Mouse (Mus musculus): ENCODE data around the gene Cacna2d4. TPM values are rescaled to one million over a fixed set of nuclear protein-coding genes. Genes with fewer than 3 reads are reported as not detected.
A peak's percentile ranks its signal among the peaks of the same experiment; 100 is the strongest.

The Cacna2d4 gene
- polyA plus RNA-seq, 1 experiment from 2014 or later = not detected

GRCm38 (mm10) chr6:119324776-119325175 is 88.5 kb downstream of the Cacna2d4 start:
- no peaks in the 10 kb centered on the region for H3K4me1 ChIP-seq (replicated peaks; ENCODE audit: control insufficient read depth, insufficient read depth, low read length)
- no peaks in the 10 kb centered on the region for H3K9me3 ChIP-seq (ENCODE audit: control insufficient read depth, low read length)
- no peak for ATAC-seq (replicated peaks; ENCODE audit: low FRiP score, low TSS enrichment, low read depth)
- no peak overlapping the region for H3K9ac ChIP-seq (ENCODE audit: low read length)
- no peak for DNase-seq (ENCODE audit: low spot score)
- no peak overlapping the region for H3K4me2 ChIP-seq (ENCODE audit: low read length)
- no peaks in the 10 kb centered on the region for H3K36me3 ChIP-seq (ENCODE audit: control insufficient read depth, insufficient read depth, low read length)
- no peak overlapping the region for H3K4me3 ChIP-seq (ENCODE audit: low read depth, low read length)
- 60% methylated on average over 10 of the region's 10 CpGs for WGBS
- H3K27ac ChIP-seq (ENCODE audit: low read depth) = no peak overlapping the region
- peaks cover 19% of the 10 kb centered on the region for H3K27me3 ChIP-seq (replicated peaks; ENCODE audit: control insufficient read depth, insufficient read depth, low read length)

GRCm38 (mm10) chr6:119325978-119326377 is 89.7 kb downstream of the Cacna2d4 start:
- Histone ChIP-seq H3K4me3 (ENCODE audit: low read depth, low read length) (no peak overlapping the region), H3K27me3 (replicated peaks; ENCODE audit: control insufficient read depth, insufficient read depth, low read length) (peaks cover 31% of the 10 kb centered on the region), H3K9me3 (ENCODE audit: control insufficient read depth, low read length) (no peaks in the 10 kb centered on the region), H3K36me3 (ENCODE audit: control insufficient read depth, insufficient read depth, low read length) (no peaks in the 10 kb centered on the region), H3K9ac (ENCODE audit: low read length) (no peak overlapping the region), H3K27ac (ENCODE audit: low read depth) (no peak overlapping the region), H3K4me2 (ENCODE audit: low read length) (no peak overlapping the region), H3K4me1 (replicated peaks; ENCODE audit: control insufficient read depth, insufficient read depth, low read length) (no peaks in the 10 kb centered on the region; the same call in 1 of the 2 replicates)
- ATAC-seq (replicated peaks; ENCODE audit: low FRiP score, low TSS enrichment, low read depth) (no peak), DNase-seq (ENCODE audit: low spot score) (no peak)
- 71% methylated on average over 6 of the region's 6 CpGs for WGBS

- Histone ChIP-seq H3K27ac (ENCODE audit: low read depth) (no peak overlapping the region), H3K4me3 (ENCODE audit: low read depth, low read length) (no peak overlapping the region), H3K36me3 (ENCODE audit: control insufficient read depth, insufficient read depth, low read length) (no peaks in the 10 kb centered on the region), H3K9ac (ENCODE audit: low read length) (no peak overlapping the region), H3K4me1 (replicated peaks; ENCODE audit: control insufficient read depth, insufficient read depth, low read length) (no peaks in the 10 kb centered on the region; the same call in 1 of the 2 replicates), H3K4me2 (ENCODE audit: low read length) (no peak overlapping the region), H3K9me3 (ENCODE audit: control insufficient read depth, low read length) (no peaks in the 10 kb centered on the region), H3K27me3 (replicated peaks; ENCODE audit: control insufficient read depth, insufficient read depth, low read length) (peaks cover 37% of the 10 kb centered on the region)
- DNase-seq (ENCODE audit: low spot score) (no peak), ATAC-seq (replicated peaks; ENCODE audit: low FRiP score, low TSS enrichment, low read depth) (no peak)
- WGBS = 23% methylated on average over 7 of the region's 7 CpGs
Measured at GRCm38 (mm10) chr6:119326541-119326940, 90.2 kb downstream of the Cacna2d4 start.

GRCm38 (mm10) chr6:119328521-119329115 is 92.3 kb downstream of the Cacna2d4 start:
- peaks cover 43% of the 10 kb centered on the region for H3K27me3 ChIP-seq (replicated peaks; ENCODE audit: control insufficient read depth, insufficient read depth, low read length)
- no peak for ATAC-seq (replicated peaks; ENCODE audit: low FRiP score, low TSS enrichment, low read depth)

DNA sequence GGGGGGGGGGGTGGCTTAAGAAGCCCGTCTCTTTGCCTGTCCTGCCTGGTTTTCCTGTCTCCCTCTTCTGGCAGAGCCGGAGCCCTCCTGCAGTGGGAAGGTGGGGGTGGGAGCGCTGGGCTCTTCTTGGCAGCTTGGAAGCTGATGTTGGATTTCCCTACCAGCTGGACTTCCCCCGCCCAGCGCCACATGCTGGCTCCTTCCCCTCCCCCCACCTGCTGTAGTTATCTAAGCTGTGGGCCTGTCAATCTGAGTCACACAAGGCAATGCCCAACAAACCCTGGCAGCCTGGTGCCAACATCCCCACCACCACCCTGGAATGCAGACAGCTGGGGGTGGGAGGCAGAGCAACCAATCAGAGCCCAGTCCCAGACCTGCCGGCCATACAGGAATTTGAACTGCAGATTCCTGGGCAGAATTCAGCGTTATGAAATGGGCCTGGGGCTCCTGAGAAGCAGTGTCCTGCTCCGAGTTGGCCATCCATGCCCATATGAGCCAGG is 92.9 kb downstream of the Cacna2d4 start:
- no peak overlapping the region for H3K27ac ChIP-seq (ENCODE audit: low read depth)
- 2% methylated on average over 8 of the region's 8 CpGs for WGBS
- no peak overlapping the region for H3K9ac ChIP-seq (ENCODE audit: low read length)
- DNase-seq (ENCODE audit: low spot score) (no peak), ATAC-seq (replicated peaks; ENCODE audit: low FRiP score, low TSS enrichment, low read depth) (no peak)
- no peak overlapping the region for H3K4me3 ChIP-seq (ENCODE audit: low read depth, low read length)
- H3K36me3 ChIP-seq (ENCODE audit: control insufficient read depth, insufficient read depth, low read length) = no peaks in the 10 kb centered on the region
- peaks cover 43% of the 10 kb centered on the region for H3K27me3 ChIP-seq (replicated peaks; ENCODE audit: control insufficient read depth, insufficient read depth, low read length)
- no peaks in the 10 kb centered on the region; the same call in 1 of the 2 replicates for H3K4me1 ChIP-seq (replicated peaks; ENCODE audit: control insufficient read depth, insufficient read depth, low read length)
- no peak overlapping the region for H3K4me2 ChIP-seq (ENCODE audit: low read length)
- no peaks in the 10 kb centered on the region for H3K9me3 ChIP-seq (ENCODE audit: control insufficient read depth, low read length)

More at GRCm38 (mm10) chr6:119328521-119329115, 92.3 kb downstream of the Cacna2d4 start:
- Histone ChIP-seq H3K36me3 (ENCODE audit: control insufficient read depth, insufficient read depth, low read length) (no peaks in the 10 kb centered on the region), H3K27ac (ENCODE audit: low read depth) (no peak overlapping the region), H3K4me3 (ENCODE audit: low read depth, low read length) (no peak overlapping the region), H3K4me1 (replicated peaks; ENCODE audit: control insufficient read depth, insufficient read depth, low read length) (no peaks in the 10 kb centered on the region; the same call in 1 of the 2 replicates), H3K9ac (ENCODE audit: low read length) (no peak overlapping the region), H3K9me3 (ENCODE audit: control insufficient read depth, low read length) (no peaks in the 10 kb centered on the region), H3K4me2 (ENCODE audit: low read length) (no peak overlapping the region)
- no peak for DNase-seq (ENCODE audit: low spot score)
- WGBS = 9% methylated on average over 11 of the region's 11 CpGs

- Histone ChIP-seq H3K4me2 (ENCODE audit: low read length) (no peak overlapping the region), H3K27me3 (replicated peaks; ENCODE audit: control insufficient read depth, insufficient read depth, low read length) (peaks cover 43% of the 10 kb centered on the region), H3K4me3 (ENCODE audit: low read depth, low read length) (no peak overlapping the region), H3K9ac (ENCODE audit: low read length) (no peak overlapping the region), H3K9me3 (ENCODE audit: control insufficient read depth, low read length) (no peaks in the 10 kb centered on the region), H3K4me1 (replicated peaks; ENCODE audit: control insufficient read depth, insufficient read depth, low read length) (no peaks in the 10 kb centered on the region; the same call in 1 of the 2 replicates), H3K27ac (ENCODE audit: low read depth) (no peak overlapping the region), H3K36me3 (ENCODE audit: control insufficient read depth, insufficient read depth, low read length) (no peaks in the 10 kb centered on the region)
- ATAC-seq (replicated peaks; ENCODE audit: low FRiP score, low TSS enrichment, low read depth) (no peak), DNase-seq (ENCODE audit: low spot score) (no peak)
- WGBS = 12% methylated on average over 6 of the region's 6 CpGs
Measured at GRCm38 (mm10) chr6:119329936-119330335, 93.6 kb downstream of the Cacna2d4 start.

- no peaks in the 10 kb centered on the region for H3K36me3 ChIP-seq (ENCODE audit: control insufficient read depth, insufficient read depth, low read length)
- no peak within 1 kb of the TSS for H3K9ac ChIP-seq (ENCODE audit: low read length)
- H3K4me1 ChIP-seq (replicated peaks; ENCODE audit: control insufficient read depth, insufficient read depth, low read length) = no peaks in the 10 kb centered on the region; the same call in 1 of the 2 replicates
- H3K27me3 ChIP-seq (replicated peaks; ENCODE audit: control insufficient read depth, insufficient read depth, low read length) = peaks cover 43% of the 10 kb centered on the region
- no peak within 1 kb of the TSS for H3K27ac ChIP-seq (ENCODE audit: low read depth)
- WGBS = 1% methylated on average over 28 of the region's 31 CpGs
- H3K9me3 ChIP-seq (ENCODE audit: control insufficient read depth, low read length) = no peaks in the 10 kb centered on the region
- DNase-seq (ENCODE audit: low spot score) (peak; percentile 62), ATAC-seq (replicated peaks; ENCODE audit: low FRiP score, low TSS enrichment, low read depth) (no peak)
- H3K4me2 ChIP-seq (ENCODE audit: low read length) = peak within 1 kb of the TSS; percentile 57
- H3K4me3 ChIP-seq (ENCODE audit: low read depth, low read length) = peak within 1 kb of the TSS; percentile 27
Measured at GRCm38 (mm10) chr6:119330506-119330905, 94.2 kb downstream of the Cacna2d4 start, which contains the start of gene Lrtm2. Lrtm2 (minus strand) TSS chr6:119330766.

DNA sequence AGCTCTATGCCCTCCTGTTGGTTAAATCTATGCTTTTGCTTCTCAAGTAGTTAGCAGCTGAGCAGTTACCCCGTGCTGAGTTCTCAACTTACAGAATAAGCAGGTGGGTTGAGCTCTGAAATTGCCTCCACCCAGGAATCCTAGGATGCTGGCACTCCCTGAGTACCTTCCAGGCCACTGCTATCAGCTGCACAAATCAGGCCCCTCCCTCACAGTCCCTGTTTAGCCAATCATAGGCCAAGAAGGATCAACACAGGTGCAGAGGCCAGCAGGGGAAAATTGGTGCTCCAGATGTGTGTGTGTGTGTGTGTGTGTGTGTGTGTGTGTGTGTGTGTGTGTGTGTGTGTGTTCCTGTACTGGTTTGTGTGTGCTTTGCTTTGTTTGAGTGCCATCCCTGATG is 95.8 kb downstream of the Cacna2d4 start:
- Histone ChIP-seq H3K4me1 (replicated peaks; ENCODE audit: control insufficient read depth, insufficient read depth, low read length) (no peaks in the 10 kb centered on the region; the same call in 1 of the 2 replicates), H3K36me3 (ENCODE audit: control insufficient read depth, insufficient read depth, low read length) (no peaks in the 10 kb centered on the region), H3K27me3 (replicated peaks; ENCODE audit: control insufficient read depth, insufficient read depth, low read length) (peaks cover 42% of the 10 kb centered on the region), H3K9me3 (ENCODE audit: control insufficient read depth, low read length) (no peaks in the 10 kb centered on the region), H3K4me2 (ENCODE audit: low read length) (no peak overlapping the region), H3K4me3 (ENCODE audit: low read depth, low read length) (no peak overlapping the region), H3K9ac (ENCODE audit: low read length) (no peak overlapping the region), H3K27ac (ENCODE audit: low read depth) (no peak overlapping the region)
- DNase-seq (ENCODE audit: low spot score) (no peak), ATAC-seq (replicated peaks; ENCODE audit: low FRiP score, low TSS enrichment, low read depth) (no peak)
- WGBS = 4% methylated on average over 1 of the region's 1 CpGs

GRCm38 (mm10) chr6:119333202-119333601 is 96.9 kb downstream of the Cacna2d4 start:
- Histone ChIP-seq H3K4me3 (ENCODE audit: low read depth, low read length) (no peak overlapping the region), H3K9ac (ENCODE audit: low read length) (no peak overlapping the region), H3K4me1 (replicated peaks; ENCODE audit: control insufficient read depth, insufficient read depth, low read length) (no peaks in the 10 kb centered on the region; the same call in 1 of the 2 replicates), H3K27me3 (replicated peaks; ENCODE audit: control insufficient read depth, insufficient read depth, low read length) (peaks cover 31% of the 10 kb centered on the region), H3K36me3 (ENCODE audit: control insufficient read depth, insufficient read depth, low read length) (no peaks in the 10 kb centered on the region), H3K9me3 (ENCODE audit: control insufficient read depth, low read length) (no peaks in the 10 kb centered on the region), H3K27ac (ENCODE audit: low read depth) (no peak overlapping the region), H3K4me2 (ENCODE audit: low read length) (no peak overlapping the region)
- DNase-seq (ENCODE audit: low spot score) (no peak), ATAC-seq (replicated peaks; ENCODE audit: low FRiP score, low TSS enrichment, low read depth) (0 out of 2 replicates have a peak, but pooled peaks have one; percentile 38)
- 2% methylated on average over 3 of the region's 3 CpGs for whole genome bisulfite sequencing

All from intestine, embryonic 14.5 days (tissue).